Mouse (Mus musculus): Measurements from ENCODE around the gene Olfr1243. TPM values are rescaled to one million over a fixed set of nuclear protein-coding genes. Genes with fewer than 3 reads are reported as not detected.
"Not testable (repeated sequence)": the region's sequence is repeated elsewhere in the genome, so short reads cannot be mapped to it uniquely, and the experiment has no call there.

Gene Olfr1243
- not detected for total RNA-seq (2021)
- long read RNA-seq, experiment 1, result 0 reads
- long read RNA-seq, experiment 2, result 0 reads

GRCm38 (mm10) chr2:89531387-89531786 is at the start of gene Olfr1243:
Olfr1243 (minus strand) TSS chr2:89531487.
- intact Hi-C loops (cut with DNase I), result no loop called here

GRCm38 (mm10) chr2:89578347-89578746 is 47.1 kb upstream of the Olfr1243 start, which contains the start of gene Olfr1245:
Olfr1245 (minus strand) TSS chr2:89578447.
- intact Hi-C loops (cut with DNase I), result no loop called here

More at GRCm38 (mm10) chr2:89531387-89531786, at the start of gene Olfr1243:
- DNase-seq, result no peak

GRCm38 (mm10) chr2:89562706-89563105 is 31.4 kb upstream of the Olfr1243 start:
- intact Hi-C loops (cut with DNase I); DNase-seq: not testable (repeated sequence)

More at GRCm38 (mm10) chr2:89578347-89578746, 47.1 kb upstream of the Olfr1243 start, which contains the start of gene Olfr1245:
- no peak for DNase-seq

GRCm38 (mm10) chr2:89544516-89544915 is 13.2 kb upstream of the Olfr1243 start:
- no peak for DNase-seq
- intact Hi-C loops (cut with DNase I), result no loop called here

- intact Hi-C loops (cut with DNase I), result no loop called here
- DNase-seq, result no peak
Measured at GRCm38 (mm10) chr2:89539923-89540322, 8.6 kb upstream of the Olfr1243 start.

- DNase-seq, result no peak
- intact Hi-C loops (cut with DNase I), result no loop called here
Measured at GRCm38 (mm10) chr2:89498235-89498634, 33.1 kb downstream of the Olfr1243 start, which contains the start of gene Olfr1242. Olfr1242 (minus strand) TSS chr2:89498335.

- no peak for DNase-seq
- intact Hi-C loops (cut with DNase I), result no loop called here
Measured at GRCm38 (mm10) chr2:89487026-89487425, 44.3 kb downstream of the Olfr1243 start, which contains the start of gene Olfr1241. Olfr1241 (minus strand) TSS chr2:89487126.

Other genes with a start within 250 kb of the Olfr1243 start
- not detected for gene Olfr1229, start 243.5 kb downstream of the Olfr1243 start, total RNA-seq (2021)
- not detected for gene Olfr1230, start 234.2 kb downstream of the Olfr1243 start, total RNA-seq (2021)
- gene Olfr1231, start 224.4 kb downstream of the Olfr1243 start, total RNA-seq (2021), result not detected
- not detected for gene Olfr1232, start 201.8 kb downstream of the Olfr1243 start, total RNA-seq (2021)
- not detected for gene Olfr1233, start 189.1 kb downstream of the Olfr1243 start, total RNA-seq (2021)
- gene Olfr1234, start 166.6 kb downstream of the Olfr1243 start, total RNA-seq (2021), result not detected
- gene Olfr1238, start 121.8 kb downstream of the Olfr1243 start, total RNA-seq (2021), result not detected
- gene Olfr1239, start 111.1 kb downstream of the Olfr1243 start, total RNA-seq (2021), result not detected
- gene Olfr1240, start 88.5 kb downstream of the Olfr1243 start, total RNA-seq (2021), result not detected
- not detected for gene Olfr1241, start 44.4 kb downstream of the Olfr1243 start, total RNA-seq (2021)
- gene Olfr1242, start 33.2 kb downstream of the Olfr1243 start, total RNA-seq (2021), result not detected
- gene Olfr1245, start 47.0 kb upstream of the Olfr1243 start, total RNA-seq (2021), result not detected
- not detected for gene Olfr1246, start 61.7 kb upstream of the Olfr1243 start, total RNA-seq (2021)
- gene Olfr1247, start 82.6 kb upstream of the Olfr1243 start, total RNA-seq (2021), result under 1 TPM in 1 of 2 experiments, not detected in 1; 0.05 TPM
- not detected for gene Olfr1248, start 86.8 kb upstream of the Olfr1243 start, total RNA-seq (2021)
- gene Olfr1249, start 103.5 kb upstream of the Olfr1243 start, total RNA-seq (2021), result not detected
- gene Olfr1250, start 130.0 kb upstream of the Olfr1243 start, total RNA-seq (2021), result not detected
- gene Olfr1251, start 140.4 kb upstream of the Olfr1243 start, total RNA-seq (2021), result not detected
- not detected for gene Olfr1252, start 193.5 kb upstream of the Olfr1243 start, total RNA-seq (2021)
- gene Olfr1253, start 225.6 kb upstream of the Olfr1243 start, total RNA-seq (2021), result not detected